Mouse (Mus musculus): ENCODE data around the gene Ager. TPM values are rescaled to one million over a fixed set of nuclear protein-coding genes. Genes with fewer than 3 reads are reported as not detected.

Ager gene
- polyA plus RNA-seq, 1 experiment: 2.1 TPM

DNA sequence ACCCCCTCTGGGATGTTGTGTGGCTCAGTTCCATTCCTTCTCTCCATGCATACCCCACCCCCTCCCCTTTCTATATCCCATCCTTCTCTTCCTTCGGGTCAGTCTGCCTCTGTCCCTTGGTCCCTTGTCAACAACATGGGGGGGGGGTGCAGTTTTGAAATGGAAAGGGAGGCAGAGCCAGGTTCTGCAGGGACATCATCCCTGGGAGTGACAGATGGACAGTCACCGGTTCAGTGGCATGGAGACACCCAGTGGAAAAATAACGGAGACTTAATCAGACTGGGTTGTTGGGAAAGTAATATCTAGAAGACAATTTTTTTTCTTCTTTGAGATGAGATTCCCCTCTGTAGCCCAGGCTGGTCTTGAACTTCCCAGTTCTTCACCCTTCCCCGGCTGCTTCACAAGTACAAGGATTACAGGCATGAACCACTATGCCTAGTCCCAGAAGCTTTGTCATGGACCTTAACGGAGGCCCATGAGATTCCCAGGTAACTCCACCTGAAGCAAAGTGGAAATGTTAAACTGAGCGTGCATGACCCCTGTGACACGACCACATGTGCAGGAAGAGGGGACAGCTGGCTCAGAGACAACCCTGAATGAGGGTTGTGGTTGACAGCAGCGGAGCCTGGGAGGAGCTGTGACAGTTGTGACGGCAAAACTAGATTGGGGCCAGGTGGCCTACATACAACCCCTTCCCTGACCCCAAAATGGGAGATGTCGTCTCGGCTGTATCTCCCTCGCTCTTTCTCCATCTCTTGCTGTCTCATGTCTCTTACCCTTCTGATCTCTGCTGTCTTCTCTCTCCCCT, 32.3 kb downstream of the Ager start:
- TF ChIP-seq POLR2A (IDR thresholded peaks at IDR 0.05; ENCODE audit: low read depth, low read length) (no peak), CTCF (conservative IDR thresholded peaks at IDR 0.05; ENCODE audit: insufficient read depth, insufficient read length, low read depth, low read length) (no peak)
- peak overlapping the region; percentile 26 for H3K4me3 ChIP-seq (ENCODE audit: insufficient read depth, low read depth, low read length)
- 68% methylated on average over 12 of the region's 12 CpGs for WGBS
- no peak overlapping the region for H3K27ac ChIP-seq (ENCODE audit: insufficient read depth, low read depth, low read length)
- H3K36me3 ChIP-seq (ENCODE audit: control insufficient read depth, insufficient read depth, low read length): peaks cover 2% of the 10 kb centered on the region; the same call in 1 of the 2 replicates
- H3K4me1 ChIP-seq (ENCODE audit: control insufficient read depth, insufficient read depth, low read length): peaks cover 15% of the 10 kb centered on the region
- DNase-seq: no peak
- H3K27me3 ChIP-seq (replicated peaks; ENCODE audit: control insufficient read depth, insufficient read depth, low read length): no peaks in the 10 kb centered on the region

DNA sequence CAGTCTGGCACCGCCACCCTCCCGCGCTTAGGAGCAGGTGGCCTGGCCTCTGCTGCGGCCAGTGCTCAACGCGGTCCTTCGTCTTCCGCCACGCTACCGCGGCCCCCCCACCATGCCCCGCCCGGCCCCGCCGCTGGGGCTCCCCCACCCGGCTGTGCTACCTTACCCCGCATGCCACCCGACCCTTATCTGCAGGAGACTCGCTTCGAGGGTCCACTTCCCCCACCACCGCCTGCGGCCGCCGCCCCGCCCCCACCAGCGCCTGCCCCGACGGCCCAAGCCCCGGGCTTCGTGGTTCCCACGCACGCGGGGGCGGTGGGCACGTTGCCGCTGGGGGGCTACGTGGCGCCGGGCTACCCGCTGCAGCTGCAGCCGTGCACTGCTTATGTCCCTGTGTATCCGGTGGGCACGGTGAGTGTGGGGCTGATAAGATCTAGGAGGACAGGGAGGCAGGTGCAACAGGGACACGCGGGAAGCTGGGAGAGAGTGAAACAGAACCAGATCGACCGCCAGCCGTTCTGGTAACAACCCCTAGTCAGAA, 33.2 kb downstream of the Ager start:
- Histone ChIP-seq H3K36me3 (ENCODE audit: control insufficient read depth, insufficient read depth, low read length) (no peaks in the 10 kb centered on the region), H3K27me3 (replicated peaks; ENCODE audit: control insufficient read depth, insufficient read depth, low read length) (no peaks in the 10 kb centered on the region), H3K4me3 (ENCODE audit: insufficient read depth, low read depth, low read length) (peak overlapping the region; percentile 7; the same call in 1 of the 2 replicates), H3K4me1 (ENCODE audit: control insufficient read depth, insufficient read depth, low read length) (peaks cover 12% of the 10 kb centered on the region; the same call in 1 of the 2 replicates), H3K27ac (ENCODE audit: insufficient read depth, low read depth, low read length) (no peak overlapping the region)
- no peak for DNase-seq
- no peak for TF ChIP-seq CTCF (conservative IDR thresholded peaks at IDR 0.05; ENCODE audit: insufficient read depth, insufficient read length, low read depth, low read length)
- TF ChIP-seq POLR2A (IDR thresholded peaks at IDR 0.05; ENCODE audit: low read depth, low read length): no peak
- 11% methylated on average over 48 of the region's 48 CpGs for WGBS

DNA sequence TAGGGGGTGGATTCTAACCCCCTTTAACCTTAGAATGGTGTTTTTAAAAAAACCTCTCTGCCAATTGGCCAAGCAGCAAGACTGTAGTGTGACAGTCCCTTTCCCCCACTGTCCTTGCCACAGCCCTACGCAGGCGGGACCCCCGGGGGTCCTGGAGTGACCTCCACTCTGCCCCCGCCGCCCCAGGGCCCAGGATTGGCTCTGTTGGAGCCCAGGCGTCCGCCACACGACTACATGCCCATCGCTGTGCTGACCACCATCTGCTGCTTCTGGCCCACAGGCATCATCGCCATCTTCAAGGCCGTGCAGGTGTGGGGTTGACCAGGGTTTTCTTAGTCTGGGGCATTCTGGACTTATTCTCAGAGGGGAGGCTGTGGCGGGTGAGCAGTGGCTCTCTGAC, 34.0 kb downstream of the Ager start:
- Histone ChIP-seq H3K4me3 (ENCODE audit: insufficient read depth, low read depth, low read length) (no peak overlapping the region), H3K27ac (ENCODE audit: insufficient read depth, low read depth, low read length) (no peak overlapping the region), H3K36me3 (ENCODE audit: control insufficient read depth, insufficient read depth, low read length) (no peaks in the 10 kb centered on the region), H3K27me3 (replicated peaks; ENCODE audit: control insufficient read depth, insufficient read depth, low read length) (no peaks in the 10 kb centered on the region), H3K4me1 (ENCODE audit: control insufficient read depth, insufficient read depth, low read length) (peaks cover 9% of the 10 kb centered on the region; the same call in 1 of the 2 replicates)
- TF ChIP-seq CTCF (conservative IDR thresholded peaks at IDR 0.05; ENCODE audit: insufficient read depth, insufficient read length, low read depth, low read length) (no peak), POLR2A (IDR thresholded peaks at IDR 0.05; ENCODE audit: low read depth, low read length) (no peak)
- no peak for DNase-seq
- WGBS: 25% methylated on average over 12 of the region's 12 CpGs

DNA sequence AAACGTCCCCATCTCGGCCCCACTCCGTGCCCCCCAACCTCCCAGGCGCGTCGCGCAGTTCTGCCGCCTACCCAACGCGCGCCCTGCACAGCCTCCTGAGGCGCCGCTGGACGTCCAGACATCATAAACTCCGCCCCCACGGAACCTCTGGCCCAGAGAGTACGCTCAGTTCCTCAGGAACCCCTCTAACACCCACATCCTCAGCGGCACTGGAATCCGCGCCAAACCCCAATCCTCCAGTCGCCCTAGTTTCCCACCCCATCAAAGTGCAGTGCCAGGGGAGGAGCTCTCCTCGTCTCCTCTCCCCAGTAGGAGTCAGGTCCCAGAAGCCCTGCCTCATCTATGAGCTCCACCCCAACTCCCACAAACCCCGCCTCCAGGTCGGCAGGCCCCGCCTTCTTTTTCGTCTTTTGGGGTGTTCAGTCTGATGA, 34.6 kb downstream of the Ager start:
- H3K27me3 ChIP-seq (replicated peaks; ENCODE audit: control insufficient read depth, insufficient read depth, low read length): no peaks in the 10 kb centered on the region
- peak overlapping the region; percentile 49 for H3K27ac ChIP-seq (ENCODE audit: insufficient read depth, low read depth, low read length)
- 3% methylated on average over 26 of the region's 26 CpGs for WGBS
- DNase-seq: peak; percentile 92
- H3K4me1 ChIP-seq (ENCODE audit: control insufficient read depth, insufficient read depth, low read length): peaks cover 9% of the 10 kb centered on the region; the same call in 1 of the 2 replicates
- TF ChIP-seq POLR2A (IDR thresholded peaks at IDR 0.05; ENCODE audit: low read depth, low read length): no peak
- no peak for TF ChIP-seq CTCF (conservative IDR thresholded peaks at IDR 0.05; ENCODE audit: insufficient read depth, insufficient read length, low read depth, low read length)
- no peaks in the 10 kb centered on the region for H3K36me3 ChIP-seq (ENCODE audit: control insufficient read depth, insufficient read depth, low read length)
- peak overlapping the region; percentile 52 for H3K4me3 ChIP-seq (ENCODE audit: insufficient read depth, low read depth, low read length)

DNA sequence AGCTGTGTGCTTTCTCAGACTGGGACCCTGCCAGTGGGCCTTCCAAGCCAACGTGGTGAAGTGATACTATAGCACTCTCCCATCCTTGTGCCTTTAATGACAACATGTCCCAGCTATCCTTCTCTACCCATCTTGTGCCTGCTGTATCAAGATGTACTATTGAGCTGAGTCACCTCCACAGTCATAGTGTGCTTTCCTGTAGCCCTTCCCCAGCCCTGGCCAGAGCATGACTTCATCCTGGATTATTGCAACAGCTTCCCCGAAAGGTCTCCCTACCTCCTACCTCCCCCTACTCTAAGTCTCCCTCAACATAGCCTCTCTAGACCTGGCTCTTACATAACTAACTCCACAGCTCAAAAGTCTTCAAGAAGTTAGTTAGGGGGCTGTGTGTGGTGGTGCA, 38.0 kb downstream of the Ager start:
- Histone ChIP-seq H3K4me1 (ENCODE audit: control insufficient read depth, insufficient read depth, low read length) (peaks cover 6% of the 10 kb centered on the region; the same call in 1 of the 2 replicates), H3K4me3 (ENCODE audit: insufficient read depth, low read depth, low read length) (no peak overlapping the region), H3K27me3 (replicated peaks; ENCODE audit: control insufficient read depth, insufficient read depth, low read length) (no peaks in the 10 kb centered on the region), H3K36me3 (ENCODE audit: control insufficient read depth, insufficient read depth, low read length) (no peaks in the 10 kb centered on the region), H3K27ac (ENCODE audit: insufficient read depth, low read depth, low read length) (no peak overlapping the region)
- TF ChIP-seq CTCF (conservative IDR thresholded peaks at IDR 0.05; ENCODE audit: insufficient read depth, insufficient read length, low read depth, low read length): no peak
- no peak for TF ChIP-seq POLR2A (IDR thresholded peaks at IDR 0.05; ENCODE audit: low read depth, low read length)
- WGBS: 71% methylated on average over 2 of the region's 2 CpGs
- DNase-seq: no peak

- WGBS: 57% methylated on average over 3 of the region's 3 CpGs
- no peaks in the 10 kb centered on the region for H3K36me3 ChIP-seq (ENCODE audit: control insufficient read depth, insufficient read depth, low read length)
- no peak for DNase-seq
- H3K27me3 ChIP-seq (replicated peaks; ENCODE audit: control insufficient read depth, insufficient read depth, low read length): no peaks in the 10 kb centered on the region
- no peak overlapping the region for H3K27ac ChIP-seq (ENCODE audit: insufficient read depth, low read depth, low read length)
- no peak overlapping the region for H3K4me3 ChIP-seq (ENCODE audit: insufficient read depth, low read depth, low read length)
- TF ChIP-seq POLR2A (IDR thresholded peaks at IDR 0.05; ENCODE audit: low read depth, low read length) (no peak), CTCF (conservative IDR thresholded peaks at IDR 0.05; ENCODE audit: insufficient read depth, insufficient read length, low read depth, low read length) (no peak)
- no peaks in the 10 kb centered on the region for H3K4me1 ChIP-seq (ENCODE audit: control insufficient read depth, insufficient read depth, low read length)
Measured at GRCm38 (mm10) chr17:34637459-34637858, 39.8 kb downstream of the Ager start.
